Mouse (Mus musculus) urinary bladder, postnatal 4 days (tissue): ENCODE results near the gene Dnajb6.
"Not testable (repeated sequence)": the region's sequence is repeated elsewhere in the genome, so short reads cannot be mapped to it uniquely, and the experiment has no call there.

Experiments
- DNase-seq, 2 experiments: peaks; one replicate each; pipeline ENCODE4 v3.0.0; 2021 to 2022; ENCODE audit warnings: low spot score in 2 of 2

The Dnajb6 gene

GRCm38 (mm10) chr5:29735557-29736061, at the start of gene Dnajb6, which contains the start of gene Gm5129:
Gene Dnajb6, plus strand, starts transcription at chr5:29735688.
Gene Gm5129, minus strand, starts transcription at chr5:29735936.
- peak; percentile 93 to 98 for DNase-seq

- no peak for DNase-seq
Observed at GRCm38 (mm10) chr5:29687671-29688070, 47.8 kb upstream of the Dnajb6 start.

DNA sequence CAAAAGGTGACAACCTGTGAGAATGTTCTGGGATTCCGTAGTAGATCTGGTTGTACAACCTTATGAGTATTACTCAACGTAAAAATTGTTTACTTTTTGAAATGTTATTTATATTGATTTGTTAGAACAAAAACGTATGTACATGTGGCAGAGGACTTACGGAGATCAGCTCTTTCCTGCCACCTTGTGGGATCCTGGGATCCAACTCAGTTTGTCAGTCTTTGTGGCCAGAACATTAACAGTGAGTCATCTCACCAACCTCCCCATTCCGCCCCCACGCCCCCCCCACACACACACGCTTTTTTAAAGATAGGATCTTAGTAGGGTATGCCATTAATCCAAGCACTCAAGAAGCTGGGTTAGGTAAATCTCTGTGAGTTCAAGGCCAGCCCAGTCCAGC, 47.1 kb upstream of the Dnajb6 start:
- no peak for DNase-seq

DNA sequence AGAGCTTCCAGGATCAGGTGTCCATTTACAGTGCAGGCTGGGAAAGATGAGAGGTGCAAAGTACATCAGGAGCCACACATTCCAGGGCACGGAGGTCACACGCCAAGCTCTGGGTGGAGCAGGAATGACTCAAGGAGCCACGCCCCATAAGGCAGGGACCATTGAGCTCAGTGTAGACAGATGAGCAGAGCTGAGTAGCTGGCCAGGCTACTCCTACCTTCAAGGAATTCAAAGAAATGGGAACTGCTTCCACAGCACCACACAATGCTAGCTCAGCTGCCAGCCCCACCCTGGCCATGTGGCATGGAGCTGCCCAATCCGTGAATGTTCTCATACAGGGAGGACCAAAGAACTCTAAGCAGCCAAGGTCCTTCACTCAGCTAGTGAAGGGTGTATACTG, 37.0 kb upstream of the Dnajb6 start:
- no peak for DNase-seq

DNA sequence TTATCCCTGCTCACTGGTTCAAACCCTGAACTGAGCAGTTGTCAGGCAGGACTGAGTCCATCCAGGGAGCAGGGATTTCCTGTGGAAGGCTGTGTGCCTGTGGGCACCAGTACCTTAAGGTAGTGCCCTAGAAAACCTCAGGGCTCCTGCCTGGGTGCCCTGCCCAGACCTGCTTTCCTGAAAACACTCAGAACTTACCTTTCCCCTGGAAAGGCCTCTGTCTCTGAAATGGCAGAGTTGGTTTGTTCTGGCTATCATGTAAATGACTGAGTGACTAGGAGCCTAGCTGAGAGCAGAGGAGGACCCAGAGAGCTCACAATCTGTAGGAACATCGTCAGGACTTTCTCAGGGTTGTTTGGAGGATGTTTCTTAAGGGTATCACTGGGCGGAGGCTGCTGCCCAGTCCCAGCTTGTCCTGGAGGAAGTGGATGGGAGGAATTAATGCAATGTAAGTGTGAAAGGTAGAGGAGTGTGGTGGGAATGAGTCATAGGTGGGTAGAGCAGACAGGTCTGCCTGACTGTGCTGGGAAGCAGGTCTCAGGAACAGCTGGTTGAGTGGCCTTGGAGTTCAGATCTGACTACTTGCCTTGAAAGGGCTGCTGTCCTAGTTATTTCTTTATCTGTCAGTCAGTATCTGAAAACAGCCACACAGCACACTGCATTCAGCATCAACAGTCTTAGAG, 35.8 kb upstream of the Dnajb6 start:
- DNase-seq, result no peak

DNA sequence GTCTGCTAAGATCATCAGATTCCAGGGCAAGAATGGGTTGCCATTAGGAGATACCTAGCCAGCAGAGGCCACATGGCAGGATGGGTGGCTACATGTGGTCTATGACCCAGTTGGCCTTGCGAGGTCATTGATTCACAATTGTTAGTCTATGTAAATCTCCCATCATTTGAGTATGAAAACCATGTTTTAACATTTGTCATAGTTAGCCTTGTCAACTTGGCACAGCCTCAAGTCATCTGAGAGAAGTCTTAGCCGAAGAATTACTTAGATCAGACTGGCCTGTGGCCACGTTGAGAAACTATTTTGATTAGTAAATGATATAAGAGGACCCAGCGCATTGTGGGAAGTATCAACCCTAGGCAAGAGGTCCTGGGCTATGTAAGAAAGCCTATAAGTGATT, 28.2 kb upstream of the Dnajb6 start:
- DNase-seq, result no peak

DNA sequence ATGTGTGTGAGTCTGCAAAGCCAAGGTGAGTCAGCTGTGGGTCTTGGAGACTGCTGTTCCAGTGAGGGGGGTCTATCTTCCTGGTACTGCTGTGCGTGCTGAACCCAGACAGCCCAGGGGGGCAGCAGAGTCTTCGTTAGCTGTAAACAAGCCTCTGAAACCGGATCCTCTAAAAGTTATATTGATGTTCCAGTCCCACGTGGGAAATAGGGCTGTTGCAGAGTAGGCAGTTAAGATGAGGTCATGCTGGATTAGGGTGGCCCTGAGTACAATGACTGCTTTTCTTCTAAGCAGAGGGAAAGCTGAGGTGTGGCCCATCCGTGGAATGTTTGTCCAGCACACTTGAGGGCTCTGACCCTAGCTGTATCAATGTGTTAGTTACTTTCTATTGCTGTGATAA, 27.2 kb upstream of the Dnajb6 start:
- DNase-seq, result no peak

- DNase-seq, result no peak
Observed at GRCm38 (mm10) chr5:29711631-29712030, 23.9 kb upstream of the Dnajb6 start.

- no peak for DNase-seq
Observed at GRCm38 (mm10) chr5:29712906-29713305, 22.6 kb upstream of the Dnajb6 start.

GRCm38 (mm10) chr5:29721159-29721558, 14.3 kb upstream of the Dnajb6 start:
- DNase-seq, result no peak

DNA sequence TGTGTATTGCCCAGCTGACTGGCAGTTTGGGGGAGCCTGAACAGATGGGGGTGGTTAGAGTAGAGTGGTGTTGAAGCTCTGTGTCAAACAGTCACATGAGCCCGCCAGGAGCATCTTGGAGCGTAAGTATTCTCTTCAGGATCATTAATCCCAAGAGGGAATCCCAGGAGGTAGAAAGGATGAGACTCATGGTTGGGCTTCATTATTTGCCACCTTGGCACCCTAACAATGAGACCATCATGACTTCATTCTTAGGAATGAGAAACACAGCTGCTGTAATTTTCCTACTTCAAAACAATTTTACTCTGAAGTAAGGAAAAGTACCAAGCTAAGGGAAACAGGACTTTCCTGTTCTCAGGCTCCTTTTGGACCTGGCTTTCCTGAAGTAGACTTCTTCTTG, 10.1 kb upstream of the Dnajb6 start:
- no peak for DNase-seq

DNA sequence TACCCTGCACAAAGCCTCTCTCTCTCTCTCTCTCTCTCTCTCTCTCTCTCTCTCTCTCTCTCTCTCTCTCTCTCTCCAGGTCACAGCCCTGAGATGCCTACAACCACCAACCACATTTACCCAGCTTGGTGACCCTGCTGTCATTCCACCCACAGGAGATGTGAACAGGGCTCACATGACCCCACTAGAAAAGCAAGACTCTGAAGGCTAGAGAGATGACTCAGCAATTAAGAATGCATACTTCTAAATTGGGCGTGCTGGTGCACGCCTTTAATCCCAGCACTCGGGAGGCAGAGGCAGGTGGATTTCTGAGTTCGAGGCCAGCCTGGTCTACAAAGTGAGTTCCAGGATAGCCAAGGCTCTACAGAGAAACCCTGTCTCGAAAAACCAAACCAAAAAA, 9.4 kb upstream of the Dnajb6 start:
- DNase-seq, result not testable (repeated sequence)

DNA sequence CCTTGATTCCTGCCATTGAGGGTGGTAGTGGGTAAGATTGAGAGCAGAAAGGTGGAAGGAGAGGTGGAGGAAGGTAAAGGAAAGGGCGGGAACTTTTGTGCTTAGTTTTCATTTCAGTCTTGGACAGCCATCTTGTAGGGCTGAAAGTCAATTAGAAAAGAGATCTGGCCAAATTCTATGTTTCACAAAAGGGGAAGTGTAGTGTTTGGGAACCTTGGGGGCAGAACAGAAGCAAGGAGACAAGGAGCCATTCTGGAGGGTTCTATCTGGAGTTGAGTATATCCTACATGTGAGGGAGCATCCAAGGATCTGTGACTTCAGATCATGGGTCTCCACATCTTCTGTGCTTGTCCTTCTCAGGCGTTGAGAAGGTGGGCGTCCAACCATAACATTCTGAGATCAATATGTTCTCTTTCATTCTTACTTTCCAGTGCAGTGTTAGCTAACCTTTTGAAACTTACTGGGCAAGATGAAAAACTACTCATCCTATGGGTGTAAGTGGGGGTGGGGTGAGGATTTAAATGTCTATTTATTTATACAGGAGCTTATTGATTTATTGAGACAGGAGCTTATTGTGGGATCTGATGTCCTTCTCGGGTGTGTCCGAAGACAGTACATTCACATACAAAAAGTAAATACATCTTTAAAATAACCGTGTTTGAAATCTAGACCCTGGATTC, 517 bp upstream of the Dnajb6 start:
- DNase-seq, result no peak

- peak; percentile 54 to 64 for DNase-seq
Observed at GRCm38 (mm10) chr5:29736073-29736900, 799 bp downstream of the Dnajb6 start.

- DNase-seq, result no peak
Observed at GRCm38 (mm10) chr5:29736942-29737341, 1.5 kb downstream of the Dnajb6 start.

- no peak for DNase-seq
Observed at GRCm38 (mm10) chr5:29737471-29737870, 2.0 kb downstream of the Dnajb6 start.

DNA sequence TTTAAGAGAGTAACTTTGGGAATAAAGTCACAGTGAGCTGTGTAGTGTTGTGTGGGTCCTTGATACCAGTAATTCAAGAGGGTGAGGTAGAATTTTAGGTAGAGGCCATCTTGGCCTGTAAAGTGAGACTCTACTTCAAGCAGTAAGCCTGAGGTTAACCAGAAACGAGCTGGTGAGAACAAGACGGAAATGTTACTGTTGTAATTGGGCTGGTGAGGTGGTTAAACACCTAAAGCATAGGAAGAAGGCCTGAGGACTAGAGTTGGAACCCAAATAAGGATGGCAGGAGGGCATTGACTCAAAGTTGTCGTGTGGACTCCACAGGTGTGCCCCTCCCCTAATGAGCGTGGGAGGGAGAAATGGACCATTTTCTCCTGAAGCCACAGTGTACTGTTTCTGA, 2.6 kb downstream of the Dnajb6 start:
- no peak for DNase-seq

GRCm38 (mm10) chr5:29740651-29741050, 5.2 kb downstream of the Dnajb6 start:
- DNase-seq, result no peak

DNA sequence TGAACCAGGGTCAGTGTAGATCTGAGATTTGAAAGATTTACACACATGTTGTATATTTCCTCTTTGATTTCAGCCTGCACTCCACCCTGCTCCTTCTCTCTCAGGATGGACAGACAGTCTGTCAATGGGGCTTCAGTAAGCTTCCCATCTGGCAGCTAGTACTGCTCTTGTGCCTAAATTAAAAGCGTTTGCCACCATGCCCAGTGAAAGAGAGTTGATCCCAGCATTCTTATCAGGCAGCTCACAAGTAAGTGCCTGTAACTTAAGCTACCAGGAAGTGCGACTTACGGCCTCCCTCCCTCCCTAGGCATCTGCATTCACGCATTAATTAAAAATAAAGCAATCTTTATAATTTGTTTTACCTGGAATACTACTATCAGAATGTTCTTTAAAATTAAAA, 5.6 kb downstream of the Dnajb6 start:
- DNase-seq, result no peak

DNA sequence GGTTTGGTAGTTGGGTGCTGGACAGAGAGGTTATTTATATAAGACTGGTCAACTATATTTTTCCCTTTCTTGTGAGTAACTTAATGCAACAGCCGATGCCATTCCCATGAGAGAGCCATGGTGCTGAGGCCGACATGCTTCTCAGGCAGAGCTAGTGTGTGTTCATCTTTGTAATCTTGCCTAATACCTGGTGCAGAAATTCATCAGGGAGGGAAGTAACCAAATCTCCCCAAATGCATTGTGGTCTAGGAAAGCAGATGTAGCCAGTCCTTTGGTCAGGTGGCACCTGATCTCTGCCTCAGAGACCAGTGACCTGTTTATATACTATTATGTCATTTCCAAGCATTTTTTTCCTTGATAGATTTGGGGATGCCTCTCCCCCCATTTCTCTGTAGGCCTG, 12.2 kb downstream of the Dnajb6 start:
- no peak for DNase-seq

- DNase-seq, result no peak
Observed at GRCm38 (mm10) chr5:29751306-29751705, 15.8 kb downstream of the Dnajb6 start.

DNA sequence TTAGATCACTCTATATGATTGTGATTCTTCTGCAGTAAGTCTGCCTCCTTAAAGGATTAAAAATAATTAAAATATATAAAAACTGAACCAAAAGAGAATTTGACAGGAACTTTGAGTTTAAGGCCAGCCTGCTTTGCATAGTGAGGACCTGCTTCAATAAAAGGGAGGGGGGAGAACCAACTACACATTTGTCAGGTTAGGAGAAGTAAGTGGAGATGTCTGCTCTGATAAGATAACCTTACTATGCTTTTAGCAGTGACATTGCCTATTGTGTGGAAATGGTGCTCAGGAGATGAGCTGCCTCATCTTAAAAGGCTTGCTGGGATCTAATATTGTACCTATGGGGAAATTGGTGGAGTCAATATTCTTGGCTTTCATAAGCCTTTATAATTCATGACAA, 17.4 kb downstream of the Dnajb6 start:
- no peak for DNase-seq
